ENCODE assay signal across 16 mouse cellular contexts in the genomic region with DNA sequence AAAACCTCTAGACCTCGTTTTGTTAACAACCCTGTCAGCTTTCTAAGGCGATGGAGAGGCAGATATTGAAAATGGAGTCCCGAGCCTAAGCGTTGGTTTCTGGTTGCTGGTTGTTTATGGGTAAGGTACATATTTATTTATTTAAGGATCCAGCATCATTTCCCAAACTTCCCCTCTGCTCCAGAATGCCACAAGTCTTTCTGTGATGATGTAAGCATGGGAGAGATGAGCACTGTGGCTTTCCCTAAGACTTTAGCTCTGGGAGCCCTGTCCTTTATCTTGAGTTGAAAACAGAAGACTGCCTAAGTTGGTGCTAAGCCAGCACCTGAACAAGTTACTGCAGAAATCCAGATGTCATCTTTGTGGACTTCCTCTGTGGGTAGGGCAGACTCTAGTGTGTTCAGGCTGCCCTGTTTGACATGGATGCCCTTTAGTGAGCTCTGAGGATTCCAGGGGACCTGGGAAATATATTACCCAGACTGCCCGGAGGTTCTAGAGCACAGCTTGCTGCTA. TPM values are rescaled to one million over a fixed set of nuclear protein-coding genes. Genes with fewer than 3 reads are reported as not detected.
DNase-seq lines count a peak whose midpoint lies in the region; ATAC-seq and TF ChIP-seq lines count a peak whose summit lies in the region.
"Had no signal": no experiment of that assay in that cellular context is flagged by ENCODE, and none has a peak within 500 bp of the region (broad histone marks: within the 10 kb centered on the region; RNA-seq: fewer than 3 reads in every experiment).

No protein-coding gene starts in this region.

- peaks cover 5% of the 10 kb centered on the region; the same call in 1 of the 2 replicates for H3K9me3 ChIP-seq in heart, postnatal 0 days (replicated peaks; ENCODE audit: control insufficient read depth, low read length)
- no peaks in the 10 kb centered on the region for H3K9me3 ChIP-seq in E14TG2a.4 (ENCODE audit: low read length)
- H3K9me3 ChIP-seq in embryonic facial prominence, embryonic 10.5 days, result peaks cover 3% of the 10 kb centered on the region; the same call in 1 of the 2 replicates
- H3K9me3 ChIP-seq in limb, embryonic 13.5 days, result peaks cover 6% of the 10 kb centered on the region; the same call in 1 of the 2 replicates

- DNase-seq in heart, postnatal 0 days (ENCODE audit: low spot score), result no peak
- DNase-seq in heart, postnatal 14 days, result no peak
- DNase-seq in embryonic facial prominence, embryonic 10.5 days (ENCODE audit: low spot score), result peak; percentile 21
- no peak for DNase-seq in left cerebral cortex, postnatal 10 days (ENCODE audit: extremely low spot score in 1 of 2, low spot score in 2 of 2)
- DNase-seq in thymus, adult 18-20 months, result no peak
- DNase-seq in ovary, postnatal 10 days (ENCODE audit: low spot score), result no peak
- DNase-seq: cerebellum, postnatal 14 days; kidney, postnatal 14 days; liver, postnatal 0 days; thymus, postnatal 25 days had no signal

- 0 out of 2 replicates have a peak overlapping the region, but pooled peaks have one; percentile 46 for H3K4me3 ChIP-seq in heart, postnatal 0 days (ENCODE audit: low read depth, low read length)
- peak overlapping the region; percentile 72 for H3K4me3 ChIP-seq in E14TG2a.4 (replicated peaks; ENCODE audit: low read length)
- H3K4me3 ChIP-seq in embryonic facial prominence, embryonic 10.5 days, result peak overlapping the region; percentile 70
- peak overlapping the region; percentile 65 for H3K4me3 ChIP-seq in limb, embryonic 13.5 days
- H3K4me3 ChIP-seq: left cerebral cortex, adult 2 months; myocyte had no signal

- H3K4me1 ChIP-seq in heart, postnatal 0 days (ENCODE audit: control insufficient read depth, insufficient read depth), result peaks cover 12% of the 10 kb centered on the region; the same call in 1 of the 2 replicates
- H3K4me1 ChIP-seq in E14TG2a.4 (replicated peaks; ENCODE audit: low read depth, low read length), result peaks cover 69% of the 10 kb centered on the region
- H3K4me1 ChIP-seq in embryonic facial prominence, embryonic 10.5 days, result peaks cover 81% of the 10 kb centered on the region
- peaks cover 60% of the 10 kb centered on the region for H3K4me1 ChIP-seq in limb, embryonic 13.5 days

- H3K4me2 ChIP-seq in heart, postnatal 0 days (ENCODE audit: low read depth, low read length), result no peak overlapping the region
- peak overlapping the region; percentile 82 for H3K4me2 ChIP-seq in limb, embryonic 13.5 days (replicated peaks)

- 30% methylated on average over 5 of the region's 5 CpGs for WGBS in heart, postnatal 0 days
- 12% methylated on average over 5 of the region's 5 CpGs for WGBS in embryonic facial prominence, embryonic 10.5 days
- WGBS in limb, embryonic 13.5 days, result 14% methylated on average over 5 of the region's 5 CpGs

- intact Hi-C loops in heart, postnatal 14 days (cut with DNase I), result no loop called here
- intact Hi-C loops in left cerebral cortex, postnatal 10 days (cut with DNase I), result loop anchor here (5.0 kb wide), 3 partner anchors 68 to 203 kb away; no protein-coding TSS in a partner anchor

- H3K36me3 ChIP-seq in heart, postnatal 0 days (replicated peaks; ENCODE audit: control insufficient read depth, insufficient read depth, low read length), result no peaks in the 10 kb centered on the region
- no peaks in the 10 kb centered on the region for H3K36me3 ChIP-seq in E14TG2a.4 (ENCODE audit: insufficient read depth, low read length)
- H3K36me3 ChIP-seq in embryonic facial prominence, embryonic 10.5 days (replicated peaks), result peaks cover 6% of the 10 kb centered on the region
- no peaks in the 10 kb centered on the region for H3K36me3 ChIP-seq in limb, embryonic 13.5 days

- H3K27ac ChIP-seq in heart, postnatal 0 days (ENCODE audit: low read depth), result no peak overlapping the region
- H3K27ac ChIP-seq in embryonic facial prominence, embryonic 10.5 days (replicated peaks), result peak overlapping the region; percentile 82; the same call in 1 of the 2 replicates
- H3K27ac ChIP-seq in limb, embryonic 13.5 days, result no peak overlapping the region
- H3K27ac ChIP-seq: left cerebral cortex, adult 2 months had no signal

- H3K27me3 ChIP-seq in heart, postnatal 0 days (ENCODE audit: control insufficient read depth, insufficient read depth, low read length), result peaks cover 97% of the 10 kb centered on the region
- H3K27me3 ChIP-seq in E14TG2a.4 (ENCODE audit: insufficient read depth, low read length), result peaks cover 93% of the 10 kb centered on the region
- peaks cover 98% of the 10 kb centered on the region for H3K27me3 ChIP-seq in embryonic facial prominence, embryonic 10.5 days (replicated peaks; ENCODE audit: low read depth, poor library complexity, severe bottlenecking)
- H3K27me3 ChIP-seq in limb, embryonic 13.5 days, result peaks cover 97% of the 10 kb centered on the region

- no peak overlapping the region for H3K9ac ChIP-seq in heart, postnatal 0 days (replicated peaks; ENCODE audit: low read depth, low read length)
- H3K9ac ChIP-seq in limb, embryonic 13.5 days, result no peak overlapping the region
- H3K9ac ChIP-seq: liver, postnatal 0 days had no signal

- no peak for TF ChIP-seq CTCF in heart, postnatal 0 days (IDR thresholded peaks at IDR 0.05; ENCODE audit: low read depth)
- TF ChIP-seq CTCF in E14TG2a.4 (conservative IDR thresholded peaks at IDR 0.05; ENCODE audit: low read length), result no peak

- TF ChIP-seq EP300 in heart, postnatal 0 days (IDR thresholded peaks at IDR 0.05; ENCODE audit: low read depth), result no peak

- ATAC-seq in heart, postnatal 0 days (ENCODE audit: insufficient read depth, low read depth), result no peak
- ATAC-seq in limb, embryonic 13.5 days (ENCODE audit: low FRiP score, low read depth), result no peak
- ATAC-seq: forebrain, embryonic 16.5 days; liver, postnatal 0 days had no signal

RNA-seq across cellular contexts. Expression of a gene that starts 1.8 kb away (rescaled TPM):
- total RNA-seq in heart, postnatal 0 days (2014; rRNA removed; ENCODE audit: low replicate concordance), result 0.08 TPM in 1 of 2 replicates, not detected in the other
- polyA plus RNA-seq in heart, postnatal 0 days (2015; fragmentation: Nextera tagmentation; extraction: Ambion mirVana), result 0.10 TPM in 1 of 2 replicates, not detected in the other
- under 1 TPM; 0.24 to 0.61 TPM for total RNA-seq in heart, postnatal 14 days (2021)
- 10.1 and 15.6 TPM in 2 replicates for polyA plus RNA-seq in embryonic facial prominence, embryonic 10.5 days (2016; fragmentation: Nextera tagmentation; extraction: Ambion mirVana)
- polyA plus RNA-seq in limb, embryonic 13.5 days (2015; fragmentation: Nextera tagmentation; extraction: Ambion mirVana), result 8.7 and 9.7 TPM in 2 replicates
- under 1 TPM; 0.51 to 0.81 TPM for total RNA-seq in left cerebral cortex, postnatal 10 days (2021)
- total RNA-seq: adrenal gland, adult 18-20 months had no signal
- polyA plus RNA-seq: liver, postnatal 0 days; myocyte had no signal
